Mouse (Mus musculus): ENCODE measurements around the gene Zcchc10.

DNA sequence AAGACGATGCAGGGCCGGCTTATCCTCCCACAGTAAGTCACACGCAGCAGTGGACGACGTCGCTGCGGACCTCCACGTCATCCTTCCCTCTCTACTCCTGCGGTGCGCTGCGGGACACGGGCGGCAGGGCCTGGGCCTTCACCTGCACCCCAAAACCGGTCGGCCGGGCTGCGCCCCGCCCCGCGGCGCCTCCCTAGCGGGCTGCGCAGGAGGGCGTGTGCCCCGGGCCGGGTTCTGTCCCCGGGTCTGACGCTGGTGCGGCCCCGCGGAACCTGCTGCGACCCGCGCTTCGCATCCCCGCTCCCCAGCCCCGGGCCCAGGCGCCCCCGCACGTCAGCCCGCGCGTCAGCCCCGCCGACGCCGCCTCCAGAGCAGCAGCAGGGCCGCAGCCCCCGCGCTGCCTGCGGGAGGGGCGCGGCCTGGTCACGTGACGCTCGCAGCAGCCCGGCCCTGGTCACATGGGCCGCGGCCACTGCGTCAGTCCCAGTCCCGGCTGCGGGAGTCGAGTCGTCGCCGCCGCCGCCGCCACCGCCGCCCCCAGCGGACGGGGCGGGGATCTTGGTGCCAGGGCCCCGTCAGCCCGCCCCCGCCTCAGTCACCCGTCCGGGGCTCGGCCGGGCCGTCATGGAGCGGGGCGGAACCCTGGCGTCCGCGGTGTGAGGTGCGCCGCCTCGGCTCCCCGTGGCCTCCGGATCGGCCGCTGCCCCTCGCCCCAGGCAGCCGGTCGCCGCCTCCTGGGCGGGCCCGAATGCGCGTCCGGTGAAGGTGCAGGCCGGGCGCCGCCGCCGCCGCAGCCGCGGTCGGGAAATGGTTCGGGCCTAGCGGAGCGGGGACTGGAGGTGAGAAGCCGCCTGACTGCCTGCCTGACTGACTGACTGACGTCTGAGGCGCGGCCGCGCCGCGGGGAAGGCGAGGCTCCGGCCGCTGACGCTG is 26.1 kb downstream of the Zcchc10 start, which contains the start of gene Aff4:
- TF ChIP-seq TAL1 (IDR thresholded peaks at IDR 0.05; ENCODE audit: low read length): no peak
- TF ChIP-seq GATA1 (IDR thresholded peaks at IDR 0.05; ENCODE audit: low read length): no peak

Data from erythroblast, embryonic 14.5 days (primary cell).